Mouse (Mus musculus) right cerebral cortex, adult 2 months (tissue): ENCODE measurements at regions not wholly inside any gene's neighbourhood (a gene's known extent, or its start where the extent isn't known, plus 50 kb on each side); places are given as distances from the start of the nearest gene placed in this dataset.

Experiments
- DNase-seq, 2 experiments: peaks; one replicate each; pipeline ENCODE4 v3.0.0; 2021 to 2022; ENCODE audit warnings: low spot score in 2 of 2

DNA sequence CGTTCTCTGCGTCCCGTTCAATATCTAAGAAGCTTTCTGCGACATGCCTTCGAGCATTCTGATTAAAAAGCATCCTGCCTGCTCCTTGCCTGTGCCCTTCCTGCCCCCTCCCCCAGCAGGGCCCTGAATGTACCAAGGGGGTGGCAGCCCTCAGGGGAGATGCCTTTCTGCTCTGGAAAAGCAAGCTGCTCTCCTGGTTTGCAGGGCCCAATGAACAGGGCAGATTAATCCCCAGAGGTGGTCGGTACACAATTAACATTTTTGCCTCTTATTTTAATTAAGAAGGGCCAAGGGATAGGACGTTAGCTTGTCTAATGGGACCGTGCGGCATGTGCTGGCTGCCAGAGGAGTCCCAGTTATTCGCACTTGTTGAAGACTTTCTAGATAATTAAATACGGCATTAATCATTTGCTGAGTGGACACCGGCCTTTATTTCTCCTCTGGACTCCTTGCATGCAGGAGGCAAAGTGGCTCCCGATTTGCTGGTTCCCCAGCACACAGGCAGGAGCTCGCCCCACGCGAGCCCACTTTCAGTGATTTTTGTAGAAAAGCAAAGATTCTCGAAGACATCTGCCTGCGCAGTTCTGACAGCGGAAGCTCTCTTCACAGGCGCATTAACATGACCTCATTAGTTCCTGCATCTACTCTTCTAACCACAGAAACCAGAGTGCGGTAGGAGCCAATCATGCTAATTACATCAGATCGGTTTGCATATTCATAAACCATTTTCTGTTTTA is 336.8 kb upstream of the 4930535I16Rik start:
- DNase-seq = no peak

- DNase-seq = no peak
These were observed 323.8 kb upstream of the 4930535I16Rik start for GRCm38 (mm10) chr4:124241600-124241999.

DNA sequence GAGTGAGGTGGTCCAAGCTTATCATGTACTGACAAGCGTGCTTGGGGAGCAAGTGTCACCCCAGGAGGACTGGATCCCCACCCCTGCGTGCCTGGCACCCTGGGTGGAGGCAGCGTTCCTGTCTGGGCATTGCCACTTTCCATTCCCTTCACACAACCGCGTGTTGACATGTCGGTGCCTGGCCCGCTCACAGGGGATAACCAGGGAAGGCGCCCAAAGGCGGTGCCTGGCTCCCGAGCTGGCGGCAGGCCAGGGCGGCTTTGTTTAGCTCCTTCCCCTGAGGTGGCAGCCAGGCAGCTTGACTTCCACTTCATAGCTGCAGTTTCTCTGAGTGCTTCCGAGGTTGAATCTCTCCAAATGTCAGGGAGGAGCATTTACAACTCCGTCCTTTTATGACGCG is 318.7 kb upstream of the 4930535I16Rik start:
- DNase-seq = no peak

- peak; percentile 72 to 80 for DNase-seq
These were observed 310.7 kb upstream of the 4930535I16Rik start for GRCm38 (mm10) chr4:124228537-124228936.

GRCm38 (mm10) chr4:124223646-124224500 is 306.1 kb upstream of the 4930535I16Rik start:
- DNase-seq = no peak

DNA sequence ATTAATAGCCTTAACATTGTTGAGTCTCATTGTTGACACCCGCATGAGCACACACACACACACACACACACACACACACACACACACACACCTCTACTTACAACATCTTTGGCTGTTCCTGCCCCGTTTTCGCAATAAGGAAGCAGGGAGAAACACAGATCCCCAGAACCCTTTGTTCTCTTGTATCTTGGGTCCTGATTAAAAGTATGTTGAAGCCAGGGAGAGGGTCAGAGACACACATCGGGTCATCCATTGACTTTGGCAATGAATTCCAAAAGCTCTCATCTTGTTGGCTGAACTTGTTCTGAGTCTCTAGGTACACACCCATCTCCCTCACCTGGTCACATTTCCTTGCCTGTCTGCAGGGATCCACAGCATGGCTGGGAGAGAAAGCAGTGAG is 303.9 kb upstream of the 4930535I16Rik start:
- DNase-seq = no peak

- DNase-seq = peak in 1 of 2 experiments; percentile 24
These were observed 299.4 kb upstream of the 4930535I16Rik start for GRCm38 (mm10) chr4:124217206-124217605.

- no peak for DNase-seq
These were observed 298.5 kb upstream of the 4930535I16Rik start for GRCm38 (mm10) chr4:124216351-124216750.

DNA sequence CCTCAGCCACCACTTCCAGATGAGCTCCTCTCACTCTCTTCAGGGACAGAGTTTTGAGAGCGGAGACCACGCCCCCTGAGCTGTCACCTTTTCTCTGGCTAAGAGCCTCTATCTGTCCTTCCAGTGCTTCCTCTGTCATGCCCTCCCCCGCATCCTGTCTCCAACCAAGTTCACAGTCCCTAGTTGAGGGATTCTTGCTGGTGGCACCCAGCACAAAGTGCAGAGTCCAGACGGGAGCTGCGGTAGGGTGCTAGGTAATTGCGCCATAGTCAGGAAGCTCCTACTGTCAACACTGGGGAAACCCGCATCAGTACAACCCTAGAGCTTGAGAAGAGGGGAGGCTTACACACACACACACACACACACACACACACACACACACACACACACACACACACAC is 297.3 kb upstream of the 4930535I16Rik start:
- DNase-seq = no peak

DNA sequence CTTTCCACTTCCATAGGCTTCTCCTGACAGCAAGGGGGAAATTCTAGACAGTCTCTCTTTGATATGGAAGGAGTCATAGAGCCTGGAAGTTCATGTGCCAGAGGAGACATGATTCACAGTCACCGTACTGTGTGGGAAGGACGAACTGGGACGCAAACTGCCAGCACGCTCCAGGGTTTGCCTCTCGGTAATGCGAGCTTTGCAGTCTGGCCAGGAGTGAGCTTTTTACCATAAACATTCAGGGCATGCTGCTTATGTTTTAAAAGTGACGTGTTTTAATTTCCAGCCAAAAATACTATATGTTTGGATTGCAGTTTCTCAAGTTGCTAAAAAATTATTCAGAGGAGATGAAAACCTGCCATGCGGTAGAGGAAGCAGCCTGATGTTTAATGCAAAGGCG is 292.3 kb upstream of the 4930535I16Rik start:
- DNase-seq = peak; percentile 49 to 55

- DNase-seq = peak; percentile 66 to 67
These were observed 288.7 kb upstream of the 4930535I16Rik start for GRCm38 (mm10) chr4:124206480-124206879.

GRCm38 (mm10) chr4:124203736-124204135 is 285.9 kb upstream of the 4930535I16Rik start:
- DNase-seq = no peak

DNA sequence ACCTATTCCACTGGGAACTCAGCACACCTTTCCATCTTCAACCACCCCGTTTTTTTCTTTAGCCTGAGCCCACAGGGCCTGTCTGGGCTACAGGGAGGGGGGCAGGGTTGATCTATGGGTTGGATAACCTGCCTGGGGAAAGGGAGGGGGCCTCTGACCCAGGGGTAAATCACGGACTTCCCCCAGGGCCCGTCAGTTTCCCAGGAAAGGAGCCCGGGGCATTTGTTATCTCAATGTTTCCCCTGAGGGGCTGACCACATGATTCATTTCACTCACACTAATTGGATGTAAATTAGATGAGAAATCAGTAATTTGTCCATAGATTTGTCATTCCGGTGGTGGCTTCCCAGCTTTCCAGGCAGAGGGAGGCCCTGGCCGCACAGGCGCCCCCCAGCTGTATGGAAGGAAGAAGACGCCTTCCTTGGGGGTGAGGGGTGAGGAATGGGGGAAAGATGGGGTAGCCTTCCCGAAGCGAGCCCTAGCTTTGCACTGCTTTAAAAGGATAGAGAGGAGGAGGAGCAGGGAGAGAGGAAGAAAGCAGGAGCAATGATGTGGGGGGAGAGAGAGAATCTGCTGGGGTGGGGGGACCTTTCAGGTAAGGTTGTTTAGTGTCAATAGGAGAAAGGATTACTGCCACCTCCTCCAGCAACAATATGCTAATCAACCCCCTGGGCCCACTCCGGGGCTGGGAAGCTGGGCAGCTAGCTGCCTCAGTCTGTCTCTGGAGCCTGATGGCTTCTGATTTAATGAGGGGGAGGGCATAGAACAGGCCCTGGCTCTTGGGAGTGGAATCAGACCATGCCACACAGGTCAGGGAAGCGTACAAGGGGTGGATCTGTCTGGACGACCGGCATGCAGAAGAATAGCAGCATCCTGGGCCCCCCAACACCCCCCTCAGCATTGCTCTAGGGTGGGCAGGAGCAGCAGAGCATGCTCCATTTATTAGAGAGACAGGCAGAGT is 282.3 kb upstream of the 4930535I16Rik start:
- DNase-seq = no peak

GRCm38 (mm10) chr4:124198832-124199231 is 281.0 kb upstream of the 4930535I16Rik start:
- DNase-seq = peak in 1 of 2 experiments; percentile 11

GRCm38 (mm10) chr4:124196711-124197110 is 278.9 kb upstream of the 4930535I16Rik start:
- no peak for DNase-seq

- DNase-seq = no peak
These were observed 275.4 kb upstream of the 4930535I16Rik start for GRCm38 (mm10) chr4:124193059-124193721.

- no peak for DNase-seq
These were observed 273.0 kb upstream of the 4930535I16Rik start for GRCm38 (mm10) chr4:124190775-124191174.

- peak in 1 of 2 experiments; percentile 17 for DNase-seq
These were observed 272.2 kb upstream of the 4930535I16Rik start for GRCm38 (mm10) chr4:124189993-124190385.

- DNase-seq = peak; percentile 29 to 44
These were observed 271.6 kb upstream of the 4930535I16Rik start for GRCm38 (mm10) chr4:124189352-124189992.

DNA sequence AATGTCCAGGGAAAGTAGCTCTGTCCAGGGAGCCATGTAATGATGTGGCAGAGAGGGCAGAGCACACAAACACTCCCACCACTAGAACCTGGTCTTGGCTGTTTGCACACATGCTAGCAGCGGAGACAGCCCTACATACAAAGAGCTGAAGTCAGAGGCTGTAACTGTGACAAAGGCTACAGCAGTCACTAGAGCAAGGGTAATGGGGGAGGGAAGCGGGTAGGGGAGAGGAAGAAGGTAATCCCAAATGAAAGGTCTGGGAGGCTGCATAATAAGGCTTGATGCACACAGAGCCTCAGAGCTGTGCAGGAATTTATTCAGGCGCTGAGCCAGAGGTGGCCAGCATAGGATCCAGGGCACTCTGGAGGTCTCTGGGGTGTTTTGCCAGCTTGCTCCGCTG is 269.3 kb upstream of the 4930535I16Rik start:
- DNase-seq = no peak

- DNase-seq = no peak
These were observed 263.5 kb upstream of the 4930535I16Rik start for GRCm38 (mm10) chr4:124181335-124181734.
